Mouse (Mus musculus): ENCODE measurements at regions not wholly inside any gene's neighbourhood (a gene's known extent, or its start where the extent isn't known, plus 50 kb on each side); places are given as distances from the start of the nearest gene placed in this dataset.
"Not testable (repeated sequence)": the region's sequence is repeated elsewhere in the genome, so short reads cannot be mapped to it uniquely, and the experiment has no call there.

GRCm38 (mm10) chr13:7233399-7233798 is 584.8 kb upstream of the Pfkp start:
- H3K9ac ChIP-seq (ENCODE audit: low read depth, low read length): no peak overlapping the region
- 32% methylated on average over 2 of the region's 2 CpGs for WGBS
- H3K27ac ChIP-seq (ENCODE audit: low read depth, low read length): no peak overlapping the region
- H3K4me2 ChIP-seq: no peak overlapping the region
- no peaks in the 10 kb centered on the region for H3K27me3 ChIP-seq (replicated peaks; ENCODE audit: control insufficient read depth, insufficient read depth, low read length)
- H3K9me3 ChIP-seq (ENCODE audit: control insufficient read depth, low read length): no peaks in the 10 kb centered on the region
- DNase-seq (ENCODE audit: low spot score) (no peak), ATAC-seq (replicated peaks; ENCODE audit: low FRiP score) (no peak)
- H3K4me3 ChIP-seq (ENCODE audit: low read depth, low read length): no peak overlapping the region
- no peaks in the 10 kb centered on the region for H3K36me3 ChIP-seq (ENCODE audit: control insufficient read depth, insufficient read depth, low read length)
- no peaks in the 10 kb centered on the region for H3K4me1 ChIP-seq (replicated peaks; ENCODE audit: control insufficient read depth, insufficient read depth, low read length)

GRCm38 (mm10) chr13:7206626-7207211 is 558.1 kb upstream of the Pfkp start:
- Histone ChIP-seq H3K4me1 (replicated peaks; ENCODE audit: control insufficient read depth, insufficient read depth, low read length) (no peaks in the 10 kb centered on the region), H3K36me3 (ENCODE audit: control insufficient read depth, insufficient read depth, low read length) (no peaks in the 10 kb centered on the region), H3K9me3 (ENCODE audit: control insufficient read depth, low read length) (no peaks in the 10 kb centered on the region), H3K27me3 (replicated peaks; ENCODE audit: control insufficient read depth, insufficient read depth, low read length) (no peaks in the 10 kb centered on the region), H3K4me2 (no peak overlapping the region), H3K9ac (ENCODE audit: low read depth, low read length) (no peak overlapping the region), H3K4me3 (ENCODE audit: low read depth, low read length) (no peak overlapping the region), H3K27ac (ENCODE audit: low read depth, low read length) (no peak overlapping the region)
- 85% methylated on average over 5 of the region's 5 CpGs for WGBS
- ATAC-seq (replicated peaks; ENCODE audit: low FRiP score): no peak
- DNase-seq (ENCODE audit: low spot score): no peak

- no peaks in the 10 kb centered on the region for H3K27me3 ChIP-seq (replicated peaks; ENCODE audit: control insufficient read depth, insufficient read depth, low read length)
- DNase-seq (ENCODE audit: low spot score) (no peak), ATAC-seq (replicated peaks; ENCODE audit: low FRiP score) (no peak)
- no peaks in the 10 kb centered on the region for H3K36me3 ChIP-seq (ENCODE audit: control insufficient read depth, insufficient read depth, low read length)
- H3K27ac ChIP-seq (ENCODE audit: low read depth, low read length): no peak overlapping the region
- no peaks in the 10 kb centered on the region for H3K4me1 ChIP-seq (replicated peaks; ENCODE audit: control insufficient read depth, insufficient read depth, low read length)
- no peaks in the 10 kb centered on the region; the same call in 1 of the 2 replicates for H3K9me3 ChIP-seq (ENCODE audit: control insufficient read depth, low read length)
- H3K9ac ChIP-seq (ENCODE audit: low read depth, low read length): no peak overlapping the region
- 60% methylated on average over 6 of the region's 6 CpGs for WGBS
- no peak overlapping the region for H3K4me3 ChIP-seq (ENCODE audit: low read depth, low read length)
- no peak overlapping the region for H3K4me2 ChIP-seq
Observed at GRCm38 (mm10) chr13:7195990-7196389, 547.4 kb upstream of the Pfkp start.

- Histone ChIP-seq H3K27me3 (replicated peaks; ENCODE audit: control insufficient read depth, insufficient read depth, low read length) (no peaks in the 10 kb centered on the region), H3K36me3 (ENCODE audit: control insufficient read depth, insufficient read depth, low read length) (no peaks in the 10 kb centered on the region), H3K27ac (ENCODE audit: low read depth, low read length) (no peak overlapping the region), H3K9me3 (ENCODE audit: control insufficient read depth, low read length) (no peaks in the 10 kb centered on the region), H3K9ac (ENCODE audit: low read depth, low read length) (no peak overlapping the region), H3K4me1 (replicated peaks; ENCODE audit: control insufficient read depth, insufficient read depth, low read length) (no peaks in the 10 kb centered on the region), H3K4me3 (ENCODE audit: low read depth, low read length) (no peak overlapping the region), H3K4me2 (no peak overlapping the region)
- DNase-seq (ENCODE audit: low spot score): no peak
- no peak for ATAC-seq (replicated peaks; ENCODE audit: low FRiP score)
- WGBS: 74% methylated on average over 4 of the region's 4 CpGs
Observed at GRCm38 (mm10) chr13:7182216-7182751, 533.7 kb upstream of the Pfkp start.

DNA sequence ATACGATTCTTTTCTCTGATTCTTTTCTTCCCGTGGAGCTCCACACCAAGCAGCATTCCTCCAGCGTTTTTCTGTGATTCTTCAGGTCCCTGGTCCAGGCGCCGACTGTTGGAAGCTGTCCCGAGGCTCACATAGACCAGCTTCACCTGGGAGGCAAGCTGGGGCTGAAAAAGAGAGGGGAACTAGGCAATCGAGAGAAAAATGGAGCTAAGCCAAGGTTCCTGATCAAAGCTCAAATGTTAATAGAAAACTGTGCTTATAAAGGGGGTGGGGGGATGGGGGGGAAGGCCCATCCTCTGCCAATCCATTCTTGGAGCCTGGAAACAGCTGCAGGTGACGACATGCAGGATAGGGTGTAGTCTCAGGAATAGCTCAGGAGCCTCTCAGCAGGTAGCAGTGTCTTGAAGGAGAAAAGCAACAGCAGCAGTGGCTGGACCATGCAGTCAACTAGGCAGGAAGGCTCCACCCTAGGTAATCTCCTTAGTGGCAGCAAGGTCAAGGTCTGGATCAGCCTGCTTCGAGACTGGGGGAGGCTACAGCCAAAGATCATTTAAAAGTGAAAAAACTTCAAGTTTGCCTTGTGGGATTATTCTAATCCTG is 527.1 kb upstream of the Pfkp start:
- Histone ChIP-seq H3K4me1 (replicated peaks; ENCODE audit: control insufficient read depth, insufficient read depth, low read length) (no peaks in the 10 kb centered on the region), H3K27ac (ENCODE audit: low read depth, low read length) (no peak overlapping the region), H3K4me2 (no peak overlapping the region), H3K36me3 (ENCODE audit: control insufficient read depth, insufficient read depth, low read length) (no peaks in the 10 kb centered on the region), H3K9ac (ENCODE audit: low read depth, low read length) (no peak overlapping the region), H3K4me3 (ENCODE audit: low read depth, low read length) (no peak overlapping the region), H3K27me3 (replicated peaks; ENCODE audit: control insufficient read depth, insufficient read depth, low read length) (no peaks in the 10 kb centered on the region), H3K9me3 (ENCODE audit: control insufficient read depth, low read length) (peaks cover 3% of the 10 kb centered on the region; the same call in 1 of the 2 replicates)
- 66% methylated on average over 9 of the region's 9 CpGs for WGBS
- DNase-seq (ENCODE audit: low spot score) (no peak), ATAC-seq (replicated peaks; ENCODE audit: low FRiP score) (no peak)

GRCm38 (mm10) chr13:7170035-7170434 is 521.5 kb upstream of the Pfkp start:
- not testable (repeated sequence) for H3K4me3 ChIP-seq (ENCODE audit: low read depth, low read length); H3K9ac ChIP-seq (ENCODE audit: low read depth, low read length); ATAC-seq (replicated peaks; ENCODE audit: low FRiP score); H3K4me2 ChIP-seq; H3K27ac ChIP-seq (ENCODE audit: low read depth, low read length); H3K36me3 ChIP-seq (ENCODE audit: control insufficient read depth, insufficient read depth, low read length); H3K27me3 ChIP-seq (replicated peaks; ENCODE audit: control insufficient read depth, insufficient read depth, low read length); H3K9me3 ChIP-seq (ENCODE audit: control insufficient read depth, low read length); H3K4me1 ChIP-seq (replicated peaks; ENCODE audit: control insufficient read depth, insufficient read depth, low read length); DNase-seq (ENCODE audit: low spot score)
- 95% methylated on average over 3 of the region's 3 CpGs for WGBS

GRCm38 (mm10) chr13:7146337-7146736 is 497.8 kb upstream of the Pfkp start:
- no peak for ATAC-seq (replicated peaks; ENCODE audit: low FRiP score)
- no peaks in the 10 kb centered on the region for H3K9me3 ChIP-seq (ENCODE audit: control insufficient read depth, low read length)
- H3K4me1 ChIP-seq (replicated peaks; ENCODE audit: control insufficient read depth, insufficient read depth, low read length): no peaks in the 10 kb centered on the region
- H3K36me3 ChIP-seq (ENCODE audit: control insufficient read depth, insufficient read depth, low read length): no peaks in the 10 kb centered on the region
- H3K27ac ChIP-seq (ENCODE audit: low read depth, low read length): no peak overlapping the region
- H3K4me2 ChIP-seq: no peak overlapping the region
- 57% methylated on average over 4 of the region's 4 CpGs for WGBS
- no peak for DNase-seq (ENCODE audit: low spot score)
- no peaks in the 10 kb centered on the region for H3K27me3 ChIP-seq (replicated peaks; ENCODE audit: control insufficient read depth, insufficient read depth, low read length)
- no peak overlapping the region for H3K9ac ChIP-seq (ENCODE audit: low read depth, low read length)
- no peak overlapping the region for H3K4me3 ChIP-seq (ENCODE audit: low read depth, low read length)

- no peak overlapping the region for H3K4me2 ChIP-seq
- 77% methylated on average over 4 of the region's 4 CpGs for WGBS
Observed at GRCm38 (mm10) chr13:7110572-7110971, 462.0 kb upstream of the Pfkp start.

DNA sequence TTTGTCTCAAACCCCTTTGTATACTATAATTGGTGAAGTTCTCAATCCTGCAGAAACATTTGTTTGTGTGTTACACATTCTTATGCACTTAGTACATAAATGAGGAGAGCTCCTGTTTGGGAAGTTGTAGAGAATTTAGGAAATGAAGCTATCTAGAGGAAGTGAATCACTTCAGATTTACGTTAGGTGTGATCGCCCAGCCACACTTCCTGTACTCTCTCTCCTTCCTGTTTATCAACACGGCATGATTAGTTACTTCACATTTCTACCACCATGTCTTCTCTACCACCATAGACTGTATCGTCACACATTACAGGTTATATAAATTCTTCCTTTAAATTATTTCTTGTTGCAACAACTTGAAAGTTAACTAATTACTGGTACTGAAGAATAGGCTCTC is 454.7 kb upstream of the Pfkp start:
- DNase-seq (ENCODE audit: low spot score): no peak
- WGBS: 67% methylated on average over 4 of the region's 4 CpGs
- Histone ChIP-seq H3K4me3 (ENCODE audit: low read depth, low read length) (no peak overlapping the region), H3K27me3 (replicated peaks; ENCODE audit: control insufficient read depth, insufficient read depth, low read length) (no peaks in the 10 kb centered on the region), H3K4me1 (replicated peaks; ENCODE audit: control insufficient read depth, insufficient read depth, low read length) (no peaks in the 10 kb centered on the region), H3K9ac (ENCODE audit: low read depth, low read length) (no peak overlapping the region), H3K9me3 (ENCODE audit: control insufficient read depth, low read length) (no peaks in the 10 kb centered on the region), H3K27ac (ENCODE audit: low read depth, low read length) (no peak overlapping the region), H3K4me2 (no peak overlapping the region), H3K36me3 (ENCODE audit: control insufficient read depth, insufficient read depth, low read length) (no peaks in the 10 kb centered on the region)
- ATAC-seq (replicated peaks; ENCODE audit: low FRiP score): no peak

More at GRCm38 (mm10) chr13:7110572-7110971, 462.0 kb upstream of the Pfkp start:
- H3K9ac ChIP-seq (ENCODE audit: low read depth, low read length): no peak overlapping the region
- H3K4me1 ChIP-seq (replicated peaks; ENCODE audit: control insufficient read depth, insufficient read depth, low read length): no peaks in the 10 kb centered on the region
- no peak for DNase-seq (ENCODE audit: low spot score)
- no peaks in the 10 kb centered on the region for H3K9me3 ChIP-seq (ENCODE audit: control insufficient read depth, low read length)
- no peak overlapping the region for H3K4me3 ChIP-seq (ENCODE audit: low read depth, low read length)
- no peaks in the 10 kb centered on the region for H3K27me3 ChIP-seq (replicated peaks; ENCODE audit: control insufficient read depth, insufficient read depth, low read length)
- no peak overlapping the region for H3K27ac ChIP-seq (ENCODE audit: low read depth, low read length)
- no peak for ATAC-seq (replicated peaks; ENCODE audit: low FRiP score)
- no peaks in the 10 kb centered on the region for H3K36me3 ChIP-seq (ENCODE audit: control insufficient read depth, insufficient read depth, low read length)

All from liver, embryonic 11.5 days (tissue).